Comparison of ENCODE assay signal across 24 mouse cellular contexts in genomic region chr16:92387692-92388091, GRCm38 (mm10). TPM values are rescaled to one million over a fixed set of nuclear protein-coding genes. Genes with fewer than 3 reads are reported as not detected.
"Had no signal": no experiment of that assay in that cellular context is flagged by ENCODE, and none has a peak within 500 bp of the region (broad histone marks: within the 10 kb centered on the region; RNA-seq: fewer than 3 reads in every experiment).

No protein-coding gene starts in this region.

- H3K9ac ChIP-seq: liver, embryonic 13.5 days; liver, embryonic 15.5 days; liver, postnatal 0 days; lung, embryonic 15.5 days; neural tube, embryonic 12.5 days had no signal

- H3K4me2 ChIP-seq: liver, embryonic 11.5 days; liver, embryonic 13.5 days; liver, embryonic 15.5 days; lung, embryonic 15.5 days; neural tube, embryonic 12.5 days had no signal

- ATAC-seq: liver, postnatal 0 days; lung, postnatal 0 days had no signal

- H3K4me3 ChIP-seq: liver, embryonic 13.5 days; liver, embryonic 15.5 days; lung, embryonic 15.5 days; megakaryocyte, embryonic 14.5 days; neural tube, embryonic 12.5 days had no signal

- DNase-seq: liver; liver, embryonic 13.5 days; liver, postnatal 0 days; lung, adult 2 months; lung, postnatal 14 days; lung, postnatal 36 days; right cerebral cortex, adult 18-20 months; right cerebral cortex, postnatal 25 days; right cerebral cortex, postnatal 4 days; spleen, adult 18-20 months; thymus, adult 18-20 months; thymus, postnatal 14 days; thymus, postnatal 36 days had no signal

- H3K4me1 ChIP-seq: liver, embryonic 13.5 days; liver, embryonic 15.5 days; lung, embryonic 15.5 days; neural tube, embryonic 12.5 days had no signal

- H3K27ac ChIP-seq: liver, embryonic 13.5 days; liver, embryonic 15.5 days; lung, embryonic 15.5 days; macrophage; neural tube, embryonic 12.5 days had no signal

- H3K9me3 ChIP-seq: liver, embryonic 13.5 days; liver, embryonic 15.5 days; lung, embryonic 15.5 days; neural tube, embryonic 12.5 days had no signal

- H3K27me3 ChIP-seq: liver, embryonic 15.5 days; lung, embryonic 15.5 days; neural tube, embryonic 12.5 days had no signal

RNA-seq across cellular contexts. Expression of gene Kcne1, which starts 28.4 kb away (rescaled TPM):
- total RNA-seq: megakaryocyte progenitor cell, adult 5-6 weeks; monocyte, adult 5-6 weeks; neutrophil, adult 5-6 weeks had no signal
- polyA plus RNA-seq: liver, embryonic 11.5 days; liver, embryonic 15.5 days; liver, postnatal 0 days; lung, adult 2 months; macrophage; neural tube, embryonic 12.5 days; small intestine, adult 2 months had no signal
